Mouse (Mus musculus) megakaryocyte, adult 5-6 weeks (primary cell): ENCODE data around the gene Cpa5. TPM values are rescaled to one million over a fixed set of nuclear protein-coding genes. Genes with fewer than 3 reads are reported as not detected.

Experiments used
- ATAC-seq: 2 replicates; pipeline ENCODE4 v1.8.0; 2016; ENCODE audit warnings: mild to moderate bottlenecking, inconsistent platforms; ENCODE audit not compliant: poor library complexity, severe bottlenecking
- total RNA-seq, 2 experiments: library from RNA; stranded (forward) in 1 of 2; stranded (reverse) in 1 of 2; fragments of 153-499, 151-499 nt in 1 of 2; fragments of 221-1000, 200-1000 nt in 1 of 2; gene quantifications; 2 replicates each; pipeline versions ENCODE4 v1.2.3 to v1.2.4; 2015 to 2017

The Cpa5 gene
- total RNA-seq, 2 experiments from 2014 or later: not detected

GRCm38 (mm10) chr6:30638674-30639268 is 28.0 kb downstream of the Cpa5 start, which contains the start of gene Cpa1:
Cpa1 (plus strand) TSS chr6:30639218.
- no peak for ATAC-seq

GRCm38 (mm10) chr6:30643694-30644460 is 33.1 kb downstream of the Cpa5 start:
- ATAC-seq: no peak

- ATAC-seq: no peak
These were observed 33.7 kb downstream of the Cpa5 start for GRCm38 (mm10) chr6:30644462-30644861.

GRCm38 (mm10) chr6:30645379-30645778 is 34.6 kb downstream of the Cpa5 start:
- no peak for ATAC-seq

GRCm38 (mm10) chr6:30649651-30650296 is 39.0 kb downstream of the Cpa5 start:
- ATAC-seq: no peak

- no peak for ATAC-seq
These were observed 41.8 kb downstream of the Cpa5 start for GRCm38 (mm10) chr6:30652425-30653188.

- ATAC-seq: no peak
These were observed 42.7 kb downstream of the Cpa5 start for GRCm38 (mm10) chr6:30653518-30653917.

- no peak for ATAC-seq
These were observed 43.6 kb downstream of the Cpa5 start for GRCm38 (mm10) chr6:30654402-30654859.

- ATAC-seq: no peak
These were observed 44.1 kb downstream of the Cpa5 start for GRCm38 (mm10) chr6:30654932-30655331.

GRCm38 (mm10) chr6:30657279-30657678 is 46.5 kb downstream of the Cpa5 start:
- no peak for ATAC-seq

- no peak for ATAC-seq
These were observed 47.8 kb downstream of the Cpa5 start for GRCm38 (mm10) chr6:30658619-30659018.

- ATAC-seq: no peak
These were observed 54.0 kb downstream of the Cpa5 start for GRCm38 (mm10) chr6:30664776-30665175.

- ATAC-seq: no peak
These were observed 54.5 kb downstream of the Cpa5 start for GRCm38 (mm10) chr6:30665296-30665695.

GRCm38 (mm10) chr6:30666043-30666442 is 55.2 kb downstream of the Cpa5 start:
- ATAC-seq: no peak

- ATAC-seq: no peak
These were observed 56.8 kb downstream of the Cpa5 start for GRCm38 (mm10) chr6:30667585-30667984.

- ATAC-seq: no peak
These were observed 60.9 kb downstream of the Cpa5 start for GRCm38 (mm10) chr6:30671696-30672095.

- no peak for ATAC-seq
These were observed 63.2 kb downstream of the Cpa5 start for GRCm38 (mm10) chr6:30673764-30674561.

GRCm38 (mm10) chr6:30674714-30675280 is 64.0 kb downstream of the Cpa5 start:
- no peak for ATAC-seq

GRCm38 (mm10) chr6:30675281-30675771 is 64.5 kb downstream of the Cpa5 start:
- ATAC-seq: no peak

GRCm38 (mm10) chr6:30676506-30676905 is 65.7 kb downstream of the Cpa5 start:
- ATAC-seq: no peak
